Mouse (Mus musculus): ENCODE measurements around the gene Rpl27a. TPM values are rescaled to one million over a fixed set of nuclear protein-coding genes. Genes with fewer than 3 reads are reported as not detected.

The Rpl27a gene
- polyA plus RNA-seq, 1 experiment from 2014 or later: 81.0 TPM

DNA sequence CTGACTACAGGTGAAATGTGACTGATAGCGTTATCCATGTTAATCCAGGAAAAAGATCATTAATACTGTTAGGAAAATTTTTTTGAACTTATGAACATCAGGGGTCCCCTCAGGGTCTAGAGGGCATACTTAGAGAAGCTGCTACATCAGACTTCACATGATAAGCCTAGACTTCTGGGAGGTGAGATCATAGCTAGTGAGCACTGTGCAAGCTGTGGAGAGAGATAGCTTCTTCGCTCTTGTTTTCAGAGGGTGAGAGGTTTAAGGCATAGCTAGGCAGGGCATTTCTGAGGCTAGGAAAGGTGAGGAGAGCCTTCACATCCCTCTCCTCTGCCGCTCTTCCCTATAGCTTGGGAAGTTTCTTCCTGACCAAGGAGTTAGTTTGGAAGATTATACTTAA, 7.1 kb upstream of the Rpl27a start:
- Histone ChIP-seq H3K9me3 (ENCODE audit: control insufficient read depth) (no peaks in the 10 kb centered on the region), H3K4me1 (replicated peaks; ENCODE audit: control insufficient read depth, insufficient read depth, low read length) (no peaks in the 10 kb centered on the region), H3K4me3 (ENCODE audit: low read depth, low read length) (no peak overlapping the region), H3K27ac (ENCODE audit: low read depth, low read length) (no peak overlapping the region), H3K27me3 (replicated peaks; ENCODE audit: control insufficient read depth, insufficient read depth, low read length) (no peaks in the 10 kb centered on the region), H3K9ac (ENCODE audit: low read depth, low read length) (no peak overlapping the region), H3K36me3 (ENCODE audit: control insufficient read depth, insufficient read depth) (no peaks in the 10 kb centered on the region), H3K4me2 (replicated peaks; ENCODE audit: low read depth) (no peak overlapping the region)
- WGBS: 84% methylated on average over 3 of the region's 3 CpGs
- no peak for TF ChIP-seq CTCF (IDR thresholded peaks at IDR 0.05; ENCODE audit: low read depth)
- ATAC-seq: no peak

DNA sequence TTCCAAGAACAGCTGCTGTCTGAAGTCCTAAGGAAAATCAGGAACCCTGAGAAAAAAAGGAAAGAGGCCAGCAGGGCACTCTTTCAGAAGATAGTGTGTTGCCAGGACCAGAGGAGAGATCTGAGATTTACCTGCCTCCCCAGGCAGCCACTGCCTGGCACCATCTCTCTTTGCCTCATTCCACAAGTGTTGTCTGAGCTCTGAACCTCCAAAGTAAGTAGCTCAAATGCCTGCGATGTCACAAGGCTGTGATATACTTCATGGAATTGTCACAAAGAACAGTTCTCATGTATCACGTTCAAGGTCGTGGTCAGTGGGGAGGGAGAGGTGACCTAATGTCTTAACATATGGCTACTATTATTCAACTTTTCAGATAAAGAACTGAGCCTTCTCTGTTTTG, 2.4 kb upstream of the Rpl27a start:
- Histone ChIP-seq H3K4me1 (replicated peaks; ENCODE audit: control insufficient read depth, insufficient read depth, low read length) (no peaks in the 10 kb centered on the region; the same call in 1 of the 2 replicates), H3K9me3 (ENCODE audit: control insufficient read depth) (no peaks in the 10 kb centered on the region), H3K4me3 (ENCODE audit: low read depth, low read length) (no peak overlapping the region), H3K27me3 (replicated peaks; ENCODE audit: control insufficient read depth, insufficient read depth, low read length) (no peaks in the 10 kb centered on the region), H3K9ac (ENCODE audit: low read depth, low read length) (no peak overlapping the region), H3K27ac (ENCODE audit: low read depth, low read length) (no peak overlapping the region), H3K36me3 (ENCODE audit: control insufficient read depth, insufficient read depth) (peaks cover 6% of the 10 kb centered on the region; the same call in 1 of the 2 replicates), H3K4me2 (replicated peaks; ENCODE audit: low read depth) (no peak overlapping the region)
- 89% methylated on average over 3 of the region's 3 CpGs for WGBS
- no peak for TF ChIP-seq CTCF (IDR thresholded peaks at IDR 0.05; ENCODE audit: low read depth)
- no peak for ATAC-seq

DNA sequence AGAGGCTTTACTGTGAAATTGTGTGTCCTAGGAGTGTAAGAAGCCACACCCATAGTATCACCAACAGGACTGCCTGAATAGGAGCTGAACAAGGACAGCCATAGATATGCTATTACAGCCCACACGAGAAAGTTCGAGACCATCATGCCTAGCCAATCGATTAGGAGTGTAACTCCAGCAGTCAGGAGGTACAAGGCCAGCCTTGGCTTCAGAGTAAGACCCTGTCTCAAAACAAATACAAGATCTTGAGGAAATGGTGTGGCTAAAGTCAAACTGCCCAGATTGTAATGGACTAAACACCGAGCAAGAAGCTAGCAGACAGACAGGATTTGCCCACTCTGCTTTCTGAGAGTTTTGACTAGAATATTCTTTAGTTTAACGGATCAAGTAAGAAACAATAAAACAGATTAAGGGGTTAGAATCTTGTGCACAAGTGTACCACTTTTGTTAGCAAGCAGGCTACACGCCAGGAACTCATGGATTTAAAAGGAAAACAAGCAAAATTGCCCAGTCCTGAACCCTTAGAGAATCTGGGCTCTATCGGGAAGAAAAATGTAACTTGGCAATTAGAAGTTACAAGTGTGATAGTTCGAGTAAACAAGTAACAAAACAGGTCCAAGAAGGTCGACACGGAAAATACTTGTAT, 788 bp upstream of the Rpl27a start:
- Histone ChIP-seq H3K9ac (ENCODE audit: low read depth, low read length) (peak overlapping the region; percentile 47), H3K27ac (ENCODE audit: low read depth, low read length) (peak overlapping the region; percentile 86), H3K36me3 (ENCODE audit: control insufficient read depth, insufficient read depth) (peaks cover 22% of the 10 kb centered on the region), H3K9me3 (ENCODE audit: control insufficient read depth) (no peaks in the 10 kb centered on the region), H3K4me1 (replicated peaks; ENCODE audit: control insufficient read depth, insufficient read depth, low read length) (no peaks in the 10 kb centered on the region; the same call in 1 of the 2 replicates), H3K4me3 (ENCODE audit: low read depth, low read length) (peak overlapping the region; percentile 98), H3K27me3 (replicated peaks; ENCODE audit: control insufficient read depth, insufficient read depth, low read length) (no peaks in the 10 kb centered on the region), H3K4me2 (replicated peaks; ENCODE audit: low read depth) (peak overlapping the region; percentile 65)
- ATAC-seq: no peak
- TF ChIP-seq CTCF (IDR thresholded peaks at IDR 0.05; ENCODE audit: low read depth): no peak
- WGBS: 11% methylated on average over 10 of the region's 10 CpGs

DNA sequence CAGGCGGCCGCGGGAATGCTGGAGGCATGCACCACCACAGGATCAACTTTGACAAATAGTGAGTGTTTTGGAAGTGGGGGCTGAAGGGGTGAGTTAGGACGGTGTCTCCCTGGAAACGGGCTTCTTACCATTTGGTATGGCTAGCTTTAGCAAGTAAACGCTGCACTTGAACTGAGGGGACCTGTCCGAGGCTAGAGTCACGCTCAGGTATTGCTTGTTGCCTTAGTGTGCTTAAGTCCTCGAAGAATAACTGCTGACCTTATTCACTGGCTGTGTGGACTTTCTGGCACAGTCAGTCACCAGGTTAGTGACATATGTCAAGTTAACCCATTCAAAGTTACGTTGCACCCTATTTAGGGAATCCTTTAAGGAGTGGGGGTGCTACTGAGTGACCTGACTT, 989 bp downstream of the Rpl27a start:
- 4% methylated on average over 10 of the region's 10 CpGs for WGBS
- H3K4me1 ChIP-seq (replicated peaks; ENCODE audit: control insufficient read depth, insufficient read depth, low read length): no peaks in the 10 kb centered on the region; the same call in 1 of the 2 replicates
- peak overlapping the region; percentile 90 for H3K4me2 ChIP-seq (replicated peaks; ENCODE audit: low read depth)
- peak overlapping the region; percentile 86; the same call in 1 of the 2 replicates for H3K27ac ChIP-seq (ENCODE audit: low read depth, low read length)
- H3K4me3 ChIP-seq (ENCODE audit: low read depth, low read length): peak overlapping the region; percentile 98
- no peak for TF ChIP-seq CTCF (IDR thresholded peaks at IDR 0.05; ENCODE audit: low read depth)
- peaks cover 39% of the 10 kb centered on the region for H3K36me3 ChIP-seq (ENCODE audit: control insufficient read depth, insufficient read depth)
- H3K9me3 ChIP-seq (ENCODE audit: control insufficient read depth): no peaks in the 10 kb centered on the region
- peak overlapping the region; percentile 97 for H3K9ac ChIP-seq (ENCODE audit: low read depth, low read length)
- no peak for ATAC-seq
- H3K27me3 ChIP-seq (replicated peaks; ENCODE audit: control insufficient read depth, insufficient read depth, low read length): no peaks in the 10 kb centered on the region

DNA sequence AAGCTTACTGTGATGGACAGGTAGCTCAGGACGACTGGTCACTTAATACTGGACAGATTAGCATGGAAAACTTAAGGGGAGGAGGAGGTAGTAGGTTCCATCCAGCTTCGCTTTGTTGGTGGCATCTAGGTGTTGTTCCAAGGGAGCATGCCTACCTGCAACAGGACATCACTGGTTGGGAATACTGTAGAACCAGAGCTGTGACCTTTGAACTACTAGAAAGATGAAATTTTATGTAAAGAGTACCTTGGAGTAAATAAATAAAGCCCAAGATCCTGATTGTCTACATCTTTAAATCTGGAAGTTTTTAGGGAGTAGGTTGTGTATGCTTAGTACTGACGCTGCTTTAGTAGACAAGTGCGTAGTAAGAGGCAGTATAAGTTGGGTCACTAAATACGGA, 3.1 kb downstream of the Rpl27a start:
- Histone ChIP-seq H3K4me2 (replicated peaks; ENCODE audit: low read depth) (no peak overlapping the region), H3K4me1 (replicated peaks; ENCODE audit: control insufficient read depth, insufficient read depth, low read length) (no peaks in the 10 kb centered on the region; the same call in 1 of the 2 replicates), H3K27ac (ENCODE audit: low read depth, low read length) (no peak overlapping the region), H3K9me3 (ENCODE audit: control insufficient read depth) (no peaks in the 10 kb centered on the region), H3K27me3 (replicated peaks; ENCODE audit: control insufficient read depth, insufficient read depth, low read length) (no peaks in the 10 kb centered on the region), H3K4me3 (ENCODE audit: low read depth, low read length) (no peak overlapping the region), H3K36me3 (ENCODE audit: control insufficient read depth, insufficient read depth) (peaks cover 61% of the 10 kb centered on the region), H3K9ac (ENCODE audit: low read depth, low read length) (no peak overlapping the region)
- WGBS: 72% methylated on average over 5 of the region's 5 CpGs
- TF ChIP-seq CTCF (IDR thresholded peaks at IDR 0.05; ENCODE audit: low read depth): no peak
- ATAC-seq: no peak

DNA sequence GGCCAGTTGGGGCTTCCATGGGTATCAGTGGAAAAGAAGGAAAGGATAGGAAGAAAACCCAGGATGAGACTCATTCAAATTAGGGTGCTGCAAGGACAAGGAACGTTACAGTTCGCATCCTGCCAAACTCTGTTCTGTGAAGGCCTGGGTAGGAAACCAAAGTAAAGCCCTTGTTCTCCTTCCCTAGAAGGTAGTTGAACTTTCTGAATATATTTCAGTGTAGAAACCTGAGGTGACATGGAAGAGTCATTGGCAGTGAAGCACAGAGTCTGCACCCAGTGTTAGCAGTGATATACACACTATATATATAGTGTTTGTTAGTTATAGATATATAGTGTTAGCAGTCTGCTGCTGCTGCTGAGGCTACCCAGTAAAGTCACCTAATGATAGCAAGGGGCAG, 4.4 kb downstream of the Rpl27a start:
- 64% methylated on average over 2 of the region's 2 CpGs for WGBS
- Histone ChIP-seq H3K4me1 (replicated peaks; ENCODE audit: control insufficient read depth, insufficient read depth, low read length) (no peaks in the 10 kb centered on the region; the same call in 1 of the 2 replicates), H3K27ac (ENCODE audit: low read depth, low read length) (no peak overlapping the region), H3K36me3 (ENCODE audit: control insufficient read depth, insufficient read depth) (peaks cover 73% of the 10 kb centered on the region), H3K9me3 (ENCODE audit: control insufficient read depth) (no peaks in the 10 kb centered on the region), H3K9ac (ENCODE audit: low read depth, low read length) (no peak overlapping the region; the same call in 1 of the 2 replicates), H3K27me3 (replicated peaks; ENCODE audit: control insufficient read depth, insufficient read depth, low read length) (no peaks in the 10 kb centered on the region), H3K4me3 (ENCODE audit: low read depth, low read length) (no peak overlapping the region), H3K4me2 (replicated peaks; ENCODE audit: low read depth) (no peak overlapping the region)
- TF ChIP-seq CTCF (IDR thresholded peaks at IDR 0.05; ENCODE audit: low read depth): no peak
- ATAC-seq: no peak

Measured in intestine, postnatal 0 days (tissue).